Mouse (Mus musculus): ENCODE measurements around the gene 3110021N24Rik. TPM values are rescaled to one million over a fixed set of nuclear protein-coding genes. Genes with fewer than 3 reads are reported as not detected.

3110021N24Rik gene
- polyA plus RNA-seq, 1 experiment from 2014 or later, result 0.11 TPM

DNA sequence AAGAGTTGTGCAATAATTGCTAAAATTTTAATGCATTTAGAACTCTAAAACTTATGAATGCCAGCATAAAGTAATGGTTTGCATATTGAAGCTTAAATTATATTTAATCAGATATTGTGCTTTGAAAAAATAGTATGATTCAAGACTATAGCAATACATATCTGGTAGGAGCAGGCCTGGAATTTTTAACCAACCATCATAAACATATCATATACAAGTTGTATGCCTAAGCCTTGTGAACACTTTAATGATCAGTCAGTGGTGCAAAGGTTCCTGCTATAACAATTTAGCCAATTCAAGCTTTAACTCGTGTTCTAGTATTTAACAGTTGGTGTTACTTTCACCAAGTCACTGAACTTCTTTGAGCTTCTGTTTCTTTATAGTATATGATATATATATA is 11.0 kb downstream of the 3110021N24Rik start:
- Histone ChIP-seq H3K27me3 (ENCODE audit: control insufficient read depth, insufficient read depth, low read depth, low read length) (no peaks in the 10 kb centered on the region), H3K9me3 (replicated peaks; ENCODE audit: control insufficient read depth, low read length) (no peaks in the 10 kb centered on the region), H3K27ac (ENCODE audit: low read length) (no peak overlapping the region), H3K36me3 (ENCODE audit: control insufficient read depth, insufficient read depth) (no peaks in the 10 kb centered on the region), H3K4me1 (ENCODE audit: control insufficient read depth, low read depth, low read length) (no peaks in the 10 kb centered on the region), H3K9ac (ENCODE audit: low read depth, low read length) (no peak overlapping the region), H3K4me2 (ENCODE audit: low read depth, low read length) (no peak overlapping the region), H3K4me3 (ENCODE audit: low read depth, low read length) (no peak overlapping the region)
- 47% methylated on average over 1 of the region's 1 CpGs for WGBS (ENCODE audit: insufficient replicate concordance)
- no peak for ATAC-seq (ENCODE audit: low read depth)

DNA sequence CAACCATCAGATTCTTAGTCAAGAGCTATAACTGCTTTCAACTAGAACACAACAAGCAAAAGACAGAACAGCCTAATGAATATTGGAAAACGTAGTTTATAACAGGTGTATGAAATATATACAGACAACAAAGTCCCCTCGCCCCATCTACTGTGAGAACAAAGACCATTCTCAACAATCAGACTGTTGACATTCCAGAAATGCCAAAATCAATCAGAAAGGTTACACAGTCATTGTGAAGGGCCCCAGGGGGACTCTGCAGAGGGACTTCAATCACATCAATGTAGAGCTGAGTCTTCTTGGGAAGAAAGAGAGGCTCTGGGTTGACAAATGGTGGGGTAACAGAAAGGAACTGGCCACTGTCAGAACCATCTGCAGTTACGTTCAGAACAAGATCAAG is 12.1 kb downstream of the 3110021N24Rik start:
- WGBS (ENCODE audit: insufficient replicate concordance), result 48% methylated on average over 3 of the region's 3 CpGs
- Histone ChIP-seq H3K36me3 (ENCODE audit: control insufficient read depth, insufficient read depth) (no peaks in the 10 kb centered on the region), H3K4me1 (ENCODE audit: control insufficient read depth, low read depth, low read length) (no peaks in the 10 kb centered on the region), H3K27me3 (ENCODE audit: control insufficient read depth, insufficient read depth, low read depth, low read length) (no peaks in the 10 kb centered on the region), H3K4me3 (ENCODE audit: low read depth, low read length) (no peak overlapping the region), H3K4me2 (ENCODE audit: low read depth, low read length) (no peak overlapping the region), H3K9ac (ENCODE audit: low read depth, low read length) (no peak overlapping the region), H3K27ac (ENCODE audit: low read length) (no peak overlapping the region), H3K9me3 (replicated peaks; ENCODE audit: control insufficient read depth, low read length) (no peaks in the 10 kb centered on the region)
- no peak for ATAC-seq (ENCODE audit: low read depth)

GRCm38 (mm10) chr4:108746160-108746873 is 26.9 kb downstream of the 3110021N24Rik start:
- H3K9ac ChIP-seq (ENCODE audit: low read depth, low read length), result no peak overlapping the region
- H3K4me1 ChIP-seq (ENCODE audit: control insufficient read depth, low read depth, low read length), result no peaks in the 10 kb centered on the region
- H3K4me3 ChIP-seq (ENCODE audit: low read depth, low read length), result no peak overlapping the region
- no peaks in the 10 kb centered on the region for H3K27me3 ChIP-seq (ENCODE audit: control insufficient read depth, insufficient read depth, low read depth, low read length)
- ATAC-seq (ENCODE audit: low read depth), result no peak
- WGBS (ENCODE audit: insufficient replicate concordance), result 61% methylated on average over 3 of the region's 3 CpGs
- no peaks in the 10 kb centered on the region for H3K36me3 ChIP-seq (ENCODE audit: control insufficient read depth, insufficient read depth)
- H3K4me2 ChIP-seq (ENCODE audit: low read depth, low read length), result no peak overlapping the region
- H3K27ac ChIP-seq (ENCODE audit: low read length), result no peak overlapping the region
- H3K9me3 ChIP-seq (replicated peaks; ENCODE audit: control insufficient read depth, low read length), result no peaks in the 10 kb centered on the region

- Histone ChIP-seq H3K4me2 (ENCODE audit: low read depth, low read length) (no peak overlapping the region), H3K4me3 (ENCODE audit: low read depth, low read length) (no peak overlapping the region), H3K36me3 (ENCODE audit: control insufficient read depth, insufficient read depth) (no peaks in the 10 kb centered on the region), H3K4me1 (ENCODE audit: control insufficient read depth, low read depth, low read length) (no peaks in the 10 kb centered on the region), H3K27ac (ENCODE audit: low read length) (no peak overlapping the region), H3K9me3 (replicated peaks; ENCODE audit: control insufficient read depth, low read length) (no peaks in the 10 kb centered on the region), H3K9ac (ENCODE audit: low read depth, low read length) (no peak overlapping the region), H3K27me3 (ENCODE audit: control insufficient read depth, insufficient read depth, low read depth, low read length) (no peaks in the 10 kb centered on the region)
- WGBS (ENCODE audit: insufficient replicate concordance), result 78% methylated on average over 3 of the region's 3 CpGs
- ATAC-seq (ENCODE audit: low read depth), result no peak
Observed at GRCm38 (mm10) chr4:108759583-108759982, 40.1 kb downstream of the 3110021N24Rik start.

DNA sequence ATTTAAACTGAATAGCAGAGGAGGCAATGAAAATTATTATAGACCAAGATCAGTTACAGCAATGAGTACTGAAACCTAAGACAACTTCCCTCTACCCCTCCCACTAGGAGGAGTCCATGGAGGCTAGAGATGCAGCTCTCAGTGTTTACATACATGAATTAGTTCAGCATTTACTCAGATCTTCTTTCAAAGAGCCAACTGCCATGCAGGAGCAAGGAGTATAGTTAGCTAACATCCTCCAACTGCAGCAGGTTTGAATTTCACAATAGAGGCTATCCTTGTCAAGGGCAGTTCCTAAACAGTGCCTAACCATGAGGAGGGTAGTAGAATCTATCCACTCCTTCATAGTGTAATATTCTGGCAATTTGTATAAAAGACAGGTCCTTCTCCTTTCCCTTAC is 49.1 kb downstream of the 3110021N24Rik start:
- no peak overlapping the region for H3K27ac ChIP-seq (ENCODE audit: low read length)
- H3K4me3 ChIP-seq (ENCODE audit: low read depth, low read length), result no peak overlapping the region
- no peaks in the 10 kb centered on the region for H3K4me1 ChIP-seq (ENCODE audit: control insufficient read depth, low read depth, low read length)
- H3K36me3 ChIP-seq (ENCODE audit: control insufficient read depth, insufficient read depth), result no peaks in the 10 kb centered on the region
- no peak overlapping the region for H3K4me2 ChIP-seq (ENCODE audit: low read depth, low read length)
- no peaks in the 10 kb centered on the region for H3K9me3 ChIP-seq (replicated peaks; ENCODE audit: control insufficient read depth, low read length)
- no peaks in the 10 kb centered on the region for H3K27me3 ChIP-seq (ENCODE audit: control insufficient read depth, insufficient read depth, low read depth, low read length)
- no peak for ATAC-seq (ENCODE audit: low read depth)
- no peak overlapping the region for H3K9ac ChIP-seq (ENCODE audit: low read depth, low read length)

GRCm38 (mm10) chr4:108779763-108780056 is 60.3 kb downstream of the 3110021N24Rik start:
- under 1% methylated on average over 7 of the region's 7 CpGs for WGBS (ENCODE audit: insufficient replicate concordance)
- peak overlapping the region; percentile 69 for H3K4me3 ChIP-seq (ENCODE audit: low read depth, low read length)
- H3K27me3 ChIP-seq (ENCODE audit: control insufficient read depth, insufficient read depth, low read depth, low read length), result peaks cover 24% of the 10 kb centered on the region
- no peak for ATAC-seq (ENCODE audit: low read depth)
- H3K4me1 ChIP-seq (ENCODE audit: control insufficient read depth, low read depth, low read length), result no peaks in the 10 kb centered on the region; the same call in 1 of the 2 replicates
- no peaks in the 10 kb centered on the region for H3K9me3 ChIP-seq (replicated peaks; ENCODE audit: control insufficient read depth, low read length)
- H3K9ac ChIP-seq (ENCODE audit: low read depth, low read length), result peak overlapping the region; percentile 73
- H3K4me2 ChIP-seq (ENCODE audit: low read depth, low read length), result peak overlapping the region; percentile 82
- H3K27ac ChIP-seq (ENCODE audit: low read length), result no peak overlapping the region
- no peaks in the 10 kb centered on the region for H3K36me3 ChIP-seq (ENCODE audit: control insufficient read depth, insufficient read depth)

GRCm38 (mm10) chr4:108780057-108780863 is 60.8 kb downstream of the 3110021N24Rik start, which contains the start of gene Zfyve9:
TSS of gene Zfyve9 (minus strand) at chr4:108780798.
- peak within 1 kb of the TSS; percentile 73 for H3K9ac ChIP-seq (ENCODE audit: low read depth, low read length)
- no peaks in the 10 kb centered on the region; the same call in 1 of the 2 replicates for H3K4me1 ChIP-seq (ENCODE audit: control insufficient read depth, low read depth, low read length)
- H3K27me3 ChIP-seq (ENCODE audit: control insufficient read depth, insufficient read depth, low read depth, low read length), result peaks cover 24% of the 10 kb centered on the region
- H3K36me3 ChIP-seq (ENCODE audit: control insufficient read depth, insufficient read depth), result no peaks in the 10 kb centered on the region
- peak within 1 kb of the TSS; percentile 82 for H3K4me2 ChIP-seq (ENCODE audit: low read depth, low read length)
- H3K27ac ChIP-seq (ENCODE audit: low read length), result peak within 1 kb of the TSS; percentile 68
- H3K9me3 ChIP-seq (replicated peaks; ENCODE audit: control insufficient read depth, low read length), result no peaks in the 10 kb centered on the region
- peak within 1 kb of the TSS; percentile 69 for H3K4me3 ChIP-seq (ENCODE audit: low read depth, low read length)
- WGBS (ENCODE audit: insufficient replicate concordance), result under 1% methylated on average over 105 of the region's 111 CpGs
- peak; percentile 81 for ATAC-seq (ENCODE audit: low read depth)

- H3K9me3 ChIP-seq (replicated peaks; ENCODE audit: control insufficient read depth, low read length), result no peaks in the 10 kb centered on the region
- peak overlapping the region; percentile 82 for H3K4me2 ChIP-seq (ENCODE audit: low read depth, low read length)
- ATAC-seq (ENCODE audit: low read depth), result 0 out of 2 replicates have a peak, but pooled peaks have one; percentile 7
- H3K4me3 ChIP-seq (ENCODE audit: low read depth, low read length), result peak overlapping the region; percentile 69
- H3K36me3 ChIP-seq (ENCODE audit: control insufficient read depth, insufficient read depth), result no peaks in the 10 kb centered on the region
- H3K27ac ChIP-seq (ENCODE audit: low read length), result no peak overlapping the region
- peaks cover 24% of the 10 kb centered on the region for H3K27me3 ChIP-seq (ENCODE audit: control insufficient read depth, insufficient read depth, low read depth, low read length)
- H3K4me1 ChIP-seq (ENCODE audit: control insufficient read depth, low read depth, low read length), result no peaks in the 10 kb centered on the region; the same call in 1 of the 2 replicates
- peak overlapping the region; percentile 33 for H3K9ac ChIP-seq (ENCODE audit: low read depth, low read length)
- WGBS (ENCODE audit: insufficient replicate concordance), result under 1% methylated on average over 20 of the region's 20 CpGs
Observed at GRCm38 (mm10) chr4:108780864-108781205, 61.4 kb downstream of the 3110021N24Rik start.

DNA sequence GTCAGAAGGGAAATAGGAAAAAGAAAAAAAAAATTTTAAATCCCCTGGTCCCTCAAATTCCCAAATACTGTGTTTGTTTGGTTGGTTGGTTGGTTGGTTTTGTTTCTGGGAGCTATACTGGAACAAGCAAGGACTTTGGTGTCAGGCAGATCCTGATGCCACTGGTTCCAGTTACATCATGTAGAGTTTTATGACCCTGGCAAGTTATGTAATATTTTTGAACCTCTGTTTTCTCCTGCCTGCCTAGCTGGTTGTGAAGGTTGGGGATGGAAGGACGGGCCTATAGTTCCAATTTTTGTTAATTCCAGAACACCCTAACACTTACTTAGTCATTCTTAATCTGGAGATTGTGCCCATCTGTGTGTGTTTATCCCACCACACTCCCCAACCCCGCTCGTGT is 62.1 kb downstream of the 3110021N24Rik start:
- Histone ChIP-seq H3K9me3 (replicated peaks; ENCODE audit: control insufficient read depth, low read length) (no peaks in the 10 kb centered on the region), H3K4me1 (ENCODE audit: control insufficient read depth, low read depth, low read length) (no peaks in the 10 kb centered on the region; the same call in 1 of the 2 replicates), H3K36me3 (ENCODE audit: control insufficient read depth, insufficient read depth) (no peaks in the 10 kb centered on the region), H3K9ac (ENCODE audit: low read depth, low read length) (no peak overlapping the region), H3K4me3 (ENCODE audit: low read depth, low read length) (no peak overlapping the region), H3K27ac (ENCODE audit: low read length) (no peak overlapping the region), H3K27me3 (ENCODE audit: control insufficient read depth, insufficient read depth, low read depth, low read length) (peaks cover 24% of the 10 kb centered on the region), H3K4me2 (ENCODE audit: low read depth, low read length) (no peak overlapping the region)
- 51% methylated on average over 3 of the region's 3 CpGs for WGBS (ENCODE audit: insufficient replicate concordance)
- ATAC-seq (ENCODE audit: low read depth), result no peak
